Mouse (Mus musculus): Measurements from ENCODE around the gene Cpa5.

Cpa5 gene

DNA sequence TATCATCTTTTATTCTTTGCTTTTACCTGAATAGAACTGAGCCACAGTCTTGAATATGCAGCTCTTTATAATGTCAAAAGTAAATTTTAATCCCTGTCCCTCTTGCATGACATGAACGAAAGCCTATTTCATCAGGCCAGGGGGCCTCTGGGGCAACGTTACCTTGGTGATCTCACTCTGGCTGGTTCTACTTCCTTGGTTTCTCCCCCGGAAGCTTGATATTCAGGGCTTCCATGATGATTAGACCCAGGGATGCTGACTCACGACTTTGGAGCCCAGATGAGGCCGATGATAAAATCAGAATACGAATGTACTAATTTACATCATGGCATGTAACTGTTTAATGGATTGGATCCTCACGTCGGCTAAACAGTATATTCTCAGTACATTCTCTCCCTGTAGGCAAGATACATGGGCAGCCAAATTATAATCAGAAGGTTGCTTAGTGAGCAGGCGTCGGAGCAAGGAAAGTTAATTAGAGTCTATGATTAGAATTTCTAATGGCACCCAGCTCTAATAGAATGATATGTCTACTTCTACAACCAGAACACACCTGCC is 18.3 kb upstream of the Cpa5 start:
- CTCF ChIA-PET: interaction anchor here in 1 of 4 experiments (0.6 kb wide), 1 partner anchor 388 kb away, joined by 3 read pairs; no protein-coding TSS in a partner anchor
- POLR2A ChIA-PET: interaction anchor here in 1 of 4 experiments (0.6 kb wide), 1 partner anchor 83 kb away, joined by 3 read pairs; the partner anchor contains the start of gene Tmem209

DNA sequence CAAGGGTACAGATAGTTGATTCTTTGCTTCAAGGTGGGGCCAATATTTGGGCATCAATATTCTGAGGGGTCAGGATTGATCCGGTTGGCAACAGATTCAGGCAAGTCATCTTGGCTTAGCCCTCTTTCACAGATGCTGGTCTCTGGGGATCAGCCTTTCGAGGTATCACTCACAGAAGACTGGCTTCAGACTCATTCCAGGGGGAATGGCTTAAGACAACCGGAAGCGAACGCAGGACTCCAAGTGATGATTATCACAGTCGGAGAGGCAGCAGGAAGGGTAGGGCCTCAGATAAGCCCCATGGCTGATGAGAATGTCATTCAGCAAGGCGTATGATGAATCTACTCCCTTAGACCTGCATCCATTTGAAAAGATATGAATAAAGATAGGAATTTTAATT is 16.4 kb upstream of the Cpa5 start:
- ChIA-PET POLR2A (no interaction called here), CTCF (no interaction called here)

DNA sequence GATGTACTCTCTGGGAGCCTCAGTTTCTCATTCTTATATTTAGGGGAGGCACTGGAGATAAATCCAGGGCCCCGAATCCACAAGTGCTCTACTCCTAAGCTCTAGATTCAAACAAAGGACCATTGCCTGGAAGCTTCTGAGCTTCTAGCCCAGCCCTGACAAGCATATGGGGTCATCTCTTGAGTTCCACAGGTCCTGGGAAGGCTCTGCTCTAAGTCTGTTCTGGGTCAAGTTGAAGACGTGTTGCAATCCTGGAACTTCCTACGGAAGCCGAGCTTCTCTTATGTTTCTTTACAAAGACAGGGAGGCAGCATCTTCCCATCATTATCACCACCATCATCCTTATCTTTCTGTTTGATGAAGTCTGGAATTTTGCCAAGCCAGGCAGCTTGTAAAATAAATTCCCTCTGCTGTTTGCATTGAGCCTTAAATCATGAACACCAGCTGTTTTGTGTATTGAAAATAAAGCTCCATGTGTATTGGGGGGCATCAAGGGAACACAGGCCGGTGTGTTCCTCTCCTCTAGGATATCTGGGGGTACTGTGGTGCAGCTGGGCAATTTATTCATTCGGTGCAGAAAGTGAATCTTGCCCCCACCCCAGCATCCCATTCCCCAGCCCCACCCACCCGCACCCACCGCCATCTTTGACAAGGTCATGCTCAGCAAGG is 14.4 kb upstream of the Cpa5 start:
- ChIA-PET CTCF (no interaction called here), POLR2A (interaction anchor here in 2 of 4 experiments (0.7 to 1.3 kb wide), 2 partner anchors 87 to 637 kb away, joined by 3 to 5 read pairs; partner anchors contain the start of genes Ssmem1 (in 1 of the 2) and Tmem209 (in 1 of the 2))

DNA sequence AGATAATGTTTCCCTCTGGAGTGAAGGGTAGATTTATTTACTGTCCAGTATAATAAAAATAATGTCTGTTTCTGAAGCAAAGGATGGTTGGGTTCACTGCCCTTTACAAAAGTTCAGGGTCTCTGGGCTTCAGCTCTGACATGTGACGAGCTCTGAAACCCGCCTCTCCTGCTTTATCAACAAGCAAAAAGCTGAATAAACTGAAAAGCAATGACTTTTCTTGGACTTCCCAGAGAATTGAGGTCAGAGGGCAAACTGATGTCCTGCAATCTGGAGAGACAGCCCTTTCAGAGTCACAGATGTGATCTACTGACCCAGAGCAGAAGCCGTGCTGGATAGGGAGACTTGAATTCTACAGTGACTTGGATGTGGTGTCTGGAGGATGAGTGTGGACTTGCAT is 10.8 kb upstream of the Cpa5 start:
- ChIA-PET POLR2A (interaction anchor here in 1 of 4 experiments (0.7 kb wide), 1 partner anchor 344 kb away, joined by 3 read pairs; no protein-coding TSS in a partner anchor), CTCF (no interaction called here)

DNA sequence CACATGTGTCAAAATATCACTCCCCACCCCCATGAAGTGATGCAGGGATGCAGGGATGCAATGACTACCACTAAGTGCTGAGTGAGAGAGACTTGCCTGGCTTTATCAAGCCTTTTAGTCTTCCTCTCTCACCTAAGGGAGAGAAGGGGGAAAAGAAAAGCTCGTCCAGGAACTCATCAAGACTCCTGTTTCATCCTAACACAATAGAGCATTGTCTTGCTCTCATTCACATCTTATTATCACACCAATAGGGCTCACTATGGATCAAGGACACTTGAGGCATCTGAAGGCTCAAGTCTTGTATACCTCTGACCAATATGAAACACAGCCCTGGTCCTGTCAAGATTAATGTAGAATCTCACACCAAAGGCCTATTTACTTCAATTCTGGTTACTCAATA is 9.8 kb upstream of the Cpa5 start:
- POLR2A ChIA-PET: interaction anchor here in 2 of 4 experiments (0.6 to 0.8 kb wide), 2 partner anchors 60 to 87 kb away, joined by 5 to 6 read pairs; no protein-coding TSS in a partner anchor
- CTCF ChIA-PET: no interaction called here

DNA sequence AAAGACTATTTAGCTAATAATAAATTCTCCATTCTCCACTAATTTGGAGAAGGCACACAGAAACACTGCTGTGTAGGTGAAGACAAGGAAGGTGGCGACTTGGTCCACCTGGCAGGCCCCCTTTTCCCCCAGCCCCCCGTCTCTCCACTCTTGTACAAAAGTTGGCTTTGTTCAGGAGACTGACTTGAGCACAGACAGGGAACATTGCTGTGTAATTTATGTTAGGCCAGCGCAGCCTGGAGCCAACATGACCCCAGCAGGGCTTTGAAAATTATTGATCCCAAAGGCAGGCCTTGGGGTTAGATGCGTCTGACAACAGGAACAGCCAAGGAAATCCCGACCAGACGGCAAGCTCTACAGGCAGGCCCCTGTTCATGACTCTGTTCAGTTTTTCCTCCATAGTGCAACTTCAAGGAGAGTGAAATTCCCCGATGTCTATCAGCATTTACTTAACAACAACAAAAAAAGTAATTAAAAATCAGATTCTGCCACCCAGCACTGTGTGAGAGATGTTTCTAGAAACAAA is 6.4 kb upstream of the Cpa5 start:
- ChIA-PET CTCF (no interaction called here), POLR2A (interaction anchor here in 2 of 4 experiments (0.5 to 0.6 kb wide), 2 partner anchors 31 to 46 kb away, joined by 3 to 9 read pairs; no protein-coding TSS in a partner anchor)

DNA sequence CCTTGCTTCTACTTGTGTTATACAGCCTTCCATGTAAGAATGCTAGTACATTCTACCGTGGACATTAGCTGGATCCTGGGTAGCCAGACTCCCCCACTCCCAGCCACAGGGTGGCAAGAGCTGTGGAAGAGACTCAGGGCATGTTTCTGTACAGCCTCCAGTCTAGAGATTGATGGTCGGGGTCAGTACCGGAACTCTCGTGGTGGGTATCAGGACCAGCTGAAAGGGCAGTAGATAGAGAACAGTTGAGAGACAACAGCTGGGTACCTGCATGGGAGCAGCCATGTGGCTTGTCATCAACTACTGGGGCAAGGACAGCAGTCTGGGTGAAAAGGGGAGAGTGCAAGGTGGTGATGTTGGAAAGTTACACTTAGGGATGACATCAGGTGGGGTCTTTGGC is 5.7 kb upstream of the Cpa5 start:
- ChIA-PET POLR2A (interaction anchor here in 1 of 4 experiments (1.3 kb wide), 1 partner anchor 10 kb away, joined by 4 read pairs; no protein-coding TSS in a partner anchor), CTCF (interaction anchor here in 2 of 4 experiments (0.6 kb wide), 2 partner anchors 9 to 145 kb away, joined by 3 to 9 read pairs; no protein-coding TSS in a partner anchor)

DNA sequence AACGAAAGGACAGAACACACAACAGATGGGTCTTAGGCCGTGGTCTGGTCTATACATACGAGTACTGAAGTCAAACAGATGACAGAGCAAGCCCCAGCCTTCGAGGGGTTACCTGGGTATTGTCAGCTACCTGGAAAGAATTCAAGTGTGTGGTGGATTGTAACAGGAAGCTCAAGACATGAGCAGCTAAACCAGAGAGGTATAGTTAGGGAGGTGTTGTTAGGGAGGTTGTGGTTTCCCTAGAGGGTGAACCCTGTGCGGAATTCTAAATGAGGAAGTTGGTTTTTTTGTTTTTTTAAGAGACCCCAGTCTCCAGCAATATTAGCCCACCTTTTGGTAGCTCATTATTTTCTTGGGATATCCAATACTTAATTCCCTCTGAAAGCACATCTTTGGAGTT is 5.1 kb upstream of the Cpa5 start:
- ChIA-PET CTCF (interaction anchor here in 3 of 4 experiments (0.6 kb wide), 3 partner anchors 9 to 309 kb away, joined by 3 to 9 read pairs (median 4); no protein-coding TSS in a partner anchor), POLR2A (interaction anchor here in 2 of 4 experiments (0.6 to 1.3 kb wide), 5 partner anchors 9 to 1359 kb away, joined by 3 to 4 read pairs (median 4); no protein-coding TSS in a partner anchor)

DNA sequence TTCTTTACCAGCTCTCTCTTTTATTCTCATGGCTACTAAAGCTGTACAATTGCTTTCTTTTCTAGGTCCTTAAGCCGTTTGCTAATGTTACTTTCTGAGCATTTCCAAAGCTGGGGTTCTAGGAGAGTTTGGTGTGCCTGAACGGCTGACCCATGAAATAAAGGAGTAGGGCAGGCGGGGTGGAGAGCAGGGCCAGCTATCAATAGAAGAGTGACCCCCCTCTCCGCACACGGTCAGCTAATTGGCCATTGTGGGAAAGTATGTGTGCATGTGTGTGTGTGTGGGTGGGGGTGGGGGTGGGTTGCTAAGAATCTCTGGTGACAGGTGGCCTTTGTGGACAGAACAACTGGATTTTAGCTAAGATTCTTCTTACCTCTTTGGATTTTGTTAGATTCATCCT is 402 bp downstream of the Cpa5 start:
- ChIA-PET CTCF (interaction anchor here in 1 of 4 experiments (0.5 kb wide), 1 partner anchor 209 kb away, joined by 4 read pairs; no protein-coding TSS in a partner anchor), POLR2A (interaction anchor here in 2 of 4 experiments (0.6 to 1.2 kb wide), 2 partner anchors 24 to 379 kb away, joined by 3 to 5 read pairs; no protein-coding TSS in a partner anchor)

DNA sequence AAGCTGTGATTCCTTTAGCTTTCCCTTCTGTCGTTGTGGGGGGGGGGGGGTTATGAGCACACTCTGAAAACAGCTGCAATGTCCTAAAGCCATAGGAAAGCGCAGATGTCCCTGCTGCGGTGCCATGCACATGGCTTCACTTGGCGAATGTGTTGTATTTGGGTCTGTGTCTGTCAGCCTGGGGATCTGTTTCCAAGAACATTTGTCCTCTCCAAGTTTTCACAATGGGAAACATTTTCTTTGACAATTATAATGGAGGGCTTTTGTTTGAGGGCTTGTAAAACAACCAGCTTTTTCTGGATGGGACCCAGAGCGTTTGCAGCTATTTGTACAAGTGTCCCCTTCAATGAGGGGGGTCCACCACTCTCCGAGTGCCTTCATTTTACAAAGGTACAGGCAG is 3.4 kb downstream of the Cpa5 start:
- CTCF ChIA-PET: interaction anchor here in 2 of 4 experiments (0.6 to 1.3 kb wide), 2 partner anchors 9 to 418 kb away, joined by 3 to 9 read pairs; no protein-coding TSS in a partner anchor
- POLR2A ChIA-PET: interaction anchor here in 1 of 4 experiments (1.0 kb wide), 1 partner anchor 9 kb away, joined by 4 read pairs; no protein-coding TSS in a partner anchor

DNA sequence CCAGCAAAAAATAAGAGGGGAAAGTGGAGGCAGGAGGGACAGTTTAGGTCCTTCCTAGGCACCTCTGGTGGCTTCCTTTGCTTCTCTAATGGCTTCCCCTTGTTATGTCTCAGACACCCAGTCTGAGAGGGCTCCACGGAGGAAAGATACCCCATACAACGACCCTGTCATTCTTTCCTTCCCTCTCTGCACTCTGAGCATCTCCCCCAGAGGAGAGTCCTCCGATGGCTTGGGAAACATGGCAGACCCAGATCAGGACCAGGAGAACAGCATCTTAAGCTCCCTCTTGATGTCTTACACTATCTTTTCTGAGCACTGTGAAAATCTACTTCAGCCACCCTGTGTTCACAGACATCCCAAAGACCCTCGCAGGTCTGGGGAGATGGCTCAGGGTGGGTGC is 4.9 kb downstream of the Cpa5 start:
- CTCF ChIA-PET: no interaction called here
- POLR2A ChIA-PET: no interaction called here

DNA sequence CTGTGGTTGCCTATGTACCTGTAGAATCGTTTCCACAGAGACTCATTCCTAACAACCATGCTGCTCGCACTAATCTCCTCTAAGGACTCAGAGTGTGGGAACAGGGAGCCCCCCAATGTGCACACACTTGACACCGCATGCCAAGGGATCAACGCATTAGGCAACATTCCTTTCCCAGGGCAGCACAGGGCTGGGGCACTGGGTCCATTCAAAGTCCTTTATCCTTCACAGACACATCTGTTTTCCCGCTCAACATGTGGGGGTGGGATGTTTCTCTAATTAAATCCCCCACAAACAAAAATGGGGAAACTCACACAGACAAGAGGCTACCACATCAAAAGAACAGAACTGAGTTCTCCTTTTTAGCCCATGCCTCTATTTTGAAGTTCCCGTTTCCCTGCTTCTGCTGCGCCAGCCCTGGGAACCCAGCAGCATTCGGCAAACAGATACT is 5.7 kb downstream of the Cpa5 start:
- ChIA-PET CTCF (no interaction called here), POLR2A (interaction anchor here in 3 of 4 experiments (0.6 to 1.8 kb wide), 4 partner anchors 11 to 1219 kb away, joined by 3 to 5 read pairs (median 3); no protein-coding TSS in a partner anchor)

DNA sequence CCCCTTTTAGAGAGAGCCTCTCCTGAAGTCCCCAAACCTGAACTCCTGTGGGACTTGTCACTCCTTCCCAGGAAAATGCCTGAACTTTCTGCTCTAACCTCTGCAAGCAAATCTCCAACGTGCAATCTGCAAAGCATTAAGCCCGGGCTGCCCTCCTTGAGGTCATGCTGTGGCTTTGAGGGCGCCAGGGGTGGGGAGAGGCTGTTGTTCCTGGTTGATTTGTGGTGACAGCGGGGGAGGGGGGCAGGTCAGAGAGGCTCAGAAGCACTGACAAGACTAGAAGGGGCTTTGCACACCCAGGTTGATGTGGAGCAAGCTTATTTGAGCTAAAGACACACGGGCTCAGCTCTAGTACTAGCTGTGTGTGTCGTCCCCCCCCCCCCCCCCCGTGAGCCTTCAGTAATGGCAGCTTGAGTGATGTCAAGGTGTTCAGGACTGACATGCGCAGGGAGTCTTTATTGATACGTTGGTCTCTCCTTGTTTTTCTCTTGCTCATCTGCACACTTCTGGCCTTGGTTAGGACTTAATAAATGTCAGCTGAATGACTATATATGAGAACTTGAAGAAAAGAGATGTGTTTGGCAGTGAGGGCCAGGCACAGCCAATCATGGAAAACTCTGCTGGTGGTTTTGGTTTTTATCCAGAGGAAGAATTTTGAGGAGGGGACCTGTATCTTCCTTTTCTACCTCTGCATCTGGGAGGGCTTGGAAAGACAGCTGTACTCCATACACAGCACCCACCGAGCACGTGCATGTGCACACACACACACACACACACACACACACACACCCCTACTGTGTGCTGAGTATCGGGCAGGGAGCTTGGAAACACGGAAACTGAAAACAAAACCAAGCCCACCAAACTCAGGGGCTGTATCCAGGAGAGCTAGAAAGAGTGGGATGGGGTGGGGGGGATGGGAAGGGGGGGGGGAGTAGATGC is 6.5 kb downstream of the Cpa5 start:
- CTCF ChIA-PET: interaction anchor here in 2 of 4 experiments (0.7 to 1.0 kb wide), 2 partner anchors 149 to 292 kb away, joined by 3 read pairs; no protein-coding TSS in a partner anchor

DNA sequence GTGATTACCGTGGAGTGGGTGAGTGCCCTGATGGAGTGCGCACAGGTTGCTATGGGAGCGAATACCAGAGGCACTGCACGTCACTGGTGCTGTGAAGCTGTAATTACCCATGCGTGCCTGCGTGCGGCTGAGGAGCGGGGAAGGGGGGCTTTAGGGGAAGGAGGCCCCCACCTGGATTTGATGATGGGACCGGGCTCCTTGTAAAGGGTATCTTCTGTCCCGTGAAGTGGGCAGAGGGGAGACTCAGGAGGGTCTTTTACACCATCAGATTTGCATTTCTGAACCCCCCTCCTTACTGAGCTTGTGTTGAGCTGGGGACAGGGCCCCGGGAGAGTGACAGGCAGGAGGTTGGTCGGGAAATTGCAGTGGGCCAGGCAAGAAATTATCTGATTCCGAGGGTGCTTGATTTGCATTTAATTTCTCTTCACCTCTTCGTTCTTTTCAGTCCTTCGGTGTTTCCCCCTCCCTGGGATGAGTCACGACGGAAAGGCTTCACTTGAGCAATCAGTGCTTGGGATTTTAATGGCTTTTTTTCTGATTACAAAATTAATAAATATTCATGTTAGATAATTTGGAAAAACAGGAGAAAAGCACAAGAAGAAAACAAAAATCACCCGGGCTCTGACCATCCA is 7.3 kb downstream of the Cpa5 start:
- CTCF ChIA-PET: interaction anchor here in 2 of 4 experiments (0.5 to 1.0 kb wide), 3 partner anchors 149 to 341 kb away, joined by 3 read pairs; partner anchors contain the start of gene Klf14 (in 1 of the 2)
- POLR2A ChIA-PET: interaction anchor here in 2 of 4 experiments (0.7 to 1.8 kb wide), 10 partner anchors 10 to 704 kb away, joined by 3 to 7 read pairs (median 3); no protein-coding TSS in a partner anchor

More for the DNA sequence above, 6.5 kb downstream of the Cpa5 start:
- POLR2A ChIA-PET: interaction anchor here in 3 of 4 experiments (0.6 to 1.8 kb wide), 11 partner anchors 10 to 1220 kb away, joined by 3 to 7 read pairs (median 3); no protein-coding TSS in a partner anchor

DNA sequence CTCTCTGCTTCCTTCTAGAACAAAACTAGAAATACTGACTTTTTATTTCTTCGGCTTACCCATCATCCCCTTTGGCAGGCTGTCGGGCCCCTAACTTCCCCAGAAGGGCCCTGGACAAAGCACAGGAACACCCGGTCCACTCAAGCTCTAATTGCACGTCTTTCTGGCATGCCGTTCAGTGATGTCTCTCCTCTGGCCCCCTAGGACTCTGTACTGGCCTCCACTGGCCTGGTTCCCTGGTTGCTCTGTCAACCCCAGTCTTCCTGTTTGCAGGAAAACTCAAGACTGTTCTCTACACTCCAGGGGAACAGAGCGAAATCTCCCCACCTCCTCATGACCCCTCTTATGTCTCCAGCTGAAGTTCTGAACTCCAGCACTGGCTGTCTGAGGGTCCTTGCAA is 7.9 kb downstream of the Cpa5 start:
- ChIA-PET POLR2A (interaction anchor here in 2 of 4 experiments (0.6 to 1.8 kb wide), 5 partner anchors 9 to 330 kb away, joined by 3 to 5 read pairs (median 3); no protein-coding TSS in a partner anchor), CTCF (interaction anchor here in 1 of 4 experiments (1.0 kb wide), 1 partner anchor 150 kb away, joined by 3 read pairs; no protein-coding TSS in a partner anchor)

DNA sequence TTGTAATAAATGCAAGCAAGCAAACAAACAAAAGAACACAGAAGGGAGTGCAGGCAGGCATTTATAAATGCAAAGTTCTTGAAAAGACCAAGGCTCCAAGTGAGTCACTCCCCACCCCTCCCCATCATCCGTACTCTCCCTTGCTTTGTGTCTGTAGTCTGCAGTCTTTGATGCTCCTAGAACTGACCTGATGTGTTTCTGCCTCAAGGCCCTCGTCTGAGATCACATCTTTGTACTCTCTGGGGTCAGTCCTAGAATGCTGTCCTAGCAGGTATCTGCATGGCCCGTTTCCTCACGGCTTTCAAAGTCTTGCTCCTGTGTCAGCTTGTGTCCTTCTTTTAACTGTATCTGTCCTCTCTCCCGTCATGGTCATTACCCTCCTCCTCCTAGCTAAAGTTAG is 8.8 kb downstream of the Cpa5 start:
- POLR2A ChIA-PET: interaction anchor here in 2 of 4 experiments (0.6 to 2.6 kb wide), 3 partner anchors 11 to 360 kb away, joined by 3 to 7 read pairs (median 5); no protein-coding TSS in a partner anchor
- CTCF ChIA-PET: interaction anchor here in 1 of 4 experiments (0.6 kb wide), 1 partner anchor 521 kb away, joined by 3 read pairs; no protein-coding TSS in a partner anchor

DNA sequence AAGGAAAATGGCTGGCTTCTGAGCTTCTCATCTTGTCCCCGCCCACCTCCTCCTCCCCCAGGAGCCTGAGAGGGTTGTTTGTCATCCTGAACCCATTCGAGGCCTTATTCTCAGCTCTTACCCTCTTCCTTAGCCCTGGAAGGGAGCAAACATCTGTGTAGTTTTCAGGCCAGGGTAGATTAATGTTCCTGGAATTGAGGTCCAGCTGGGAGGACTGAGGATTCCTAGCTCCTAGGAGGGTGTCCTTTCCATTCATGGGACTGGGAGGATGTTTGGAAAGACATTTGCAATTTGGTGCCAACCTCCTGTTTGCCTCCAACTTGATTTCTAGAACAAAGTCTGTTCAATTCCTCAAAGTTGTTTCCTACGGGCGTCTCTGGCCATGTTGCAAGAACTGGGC is 9.8 kb downstream of the Cpa5 start:
- CTCF ChIA-PET: interaction anchor here in 1 of 4 experiments (0.6 kb wide), 1 partner anchor 823 kb away, joined by 4 read pairs; no protein-coding TSS in a partner anchor
- POLR2A ChIA-PET: interaction anchor here in 3 of 4 experiments (0.6 to 2.6 kb wide), 5 partner anchors 10 to 1102 kb away, joined by 3 to 7 read pairs (median 3); partner anchors contain the start of genes Ssmem1 (in 1 of the 3) and Tmem209 (in 1 of the 3)
